Mouse (Mus musculus) midbrain, postnatal 0 days (tissue): Measurements from ENCODE around the gene Noc3l. TPM values are rescaled to one million over a fixed set of nuclear protein-coding genes. Genes with fewer than 3 reads are reported as not detected.
A peak's percentile ranks its signal among the peaks of the same experiment; 100 is the strongest.

Source experiments
- ATAC-seq: fragments of 200-750 bp; cut with Nextera tagmentation; 2 replicates; pipeline ENCODE4 v1.8.0; 2017; ENCODE audit warnings: moderate number of reproducible peaks, mild to moderate bottlenecking, moderate TSS enrichment, moderate library complexity; ENCODE audit not compliant: low FRiP score
- DNase-seq: peaks from one replicate; pipeline ENCODE4 v3.0.0-alpha.2; 2015; ENCODE audit warnings: low spot score
- H3K27ac ChIP-seq: fragments of 300-500 bp; sonication (generic); 2 replicates; pipeline ENCODE4 v1.5.1; 2014; ENCODE audit warnings: low read depth, mild to moderate bottlenecking, low read length, mixed read lengths
- H3K27me3 ChIP-seq: fragments of 300-500 bp; sonication (generic); 2 replicates; pipeline ENCODE4 v1.6.1; 2014; ENCODE audit warnings: low read length, control low read depth, mixed read lengths; ENCODE audit not compliant: insufficient read depth
- H3K36me3 ChIP-seq: fragments of 300-500 bp; sonication (generic); 2 replicates; pipeline ENCODE4 v1.6.1; 2014; ENCODE audit warnings: low read length, control low read depth, mixed read lengths; ENCODE audit not compliant: insufficient read depth
- H3K4me1 ChIP-seq: fragments of 300-500 bp; sonication (generic); 2 replicates; pipeline ENCODE4 v1.6.1; 2014; ENCODE audit warnings: mild to moderate bottlenecking, control low read depth, antibody characterized with exemption, low read length, mixed read lengths; ENCODE audit not compliant: insufficient read depth
- H3K4me2 ChIP-seq: fragments of 300-500 bp; sonication (generic); 2 replicates; pipeline ENCODE4 v1.6.1; 2014; ENCODE audit warnings: low read depth, mild to moderate bottlenecking, low read length, mixed read lengths; ENCODE audit not compliant: poor library complexity, severe bottlenecking
- H3K4me3 ChIP-seq: fragments of 300-500 bp; sonication (generic); 2 replicates; pipeline ENCODE4 v1.5.1; 2014; ENCODE audit warnings: low read depth, mild to moderate bottlenecking, low read length, moderate library complexity
- H3K9ac ChIP-seq: fragments of 300-500 bp; sonication (generic); replicated peaks from 2 replicates; pipeline ENCODE4 v1.6.1; 2014; ENCODE audit warnings: mild to moderate bottlenecking, low read length, moderate library complexity, mixed read lengths; ENCODE audit not compliant: poor library complexity, severe bottlenecking
- H3K9me3 ChIP-seq: fragments of 300-500 bp; sonication (generic); 2 replicates; pipeline ENCODE4 v1.6.1; 2016; ENCODE audit warnings: low read length, control low read depth
- CTCF ChIP-seq: IDR thresholded peaks from 2 replicates; pipeline ENCODE4 v1.5.1; 2016; ENCODE audit warnings: antibody characterized with exemption, mild to moderate bottlenecking
- WGBS: fragments of 180-500 bp; shearing (Covaris S2); extraction: QIAGEN DNeasy Blood & Tissue Kit; methylation state at CpG from one replicate; pipeline ENCODE4 v1.1.7; 2014; 5-methylcytosine and 5-hydroxymethylcytosine counted together
- polyA plus RNA-seq: library from polyadenylated mRNA; unstranded; fragments of >200 nt; fragmentation: Nextera tagmentation; extraction: Ambion mirVana; gene quantifications from 2 replicates; pipeline ENCODE4 v1.2.1, GENCODE M21; 2015
- total RNA-seq: library from RNA; depleted of rRNA; stranded (reverse); fragments of >200 nt; gene quantifications from 2 replicates; pipeline ENCODE4 v1.2.3, GENCODE M21; 2014; rRNA removed

The Noc3l gene
- total RNA-seq (7.5 and 7.9 TPM in 2 replicates), polyA plus RNA-seq (2.1 and 2.7 TPM in 2 replicates)

DNA sequence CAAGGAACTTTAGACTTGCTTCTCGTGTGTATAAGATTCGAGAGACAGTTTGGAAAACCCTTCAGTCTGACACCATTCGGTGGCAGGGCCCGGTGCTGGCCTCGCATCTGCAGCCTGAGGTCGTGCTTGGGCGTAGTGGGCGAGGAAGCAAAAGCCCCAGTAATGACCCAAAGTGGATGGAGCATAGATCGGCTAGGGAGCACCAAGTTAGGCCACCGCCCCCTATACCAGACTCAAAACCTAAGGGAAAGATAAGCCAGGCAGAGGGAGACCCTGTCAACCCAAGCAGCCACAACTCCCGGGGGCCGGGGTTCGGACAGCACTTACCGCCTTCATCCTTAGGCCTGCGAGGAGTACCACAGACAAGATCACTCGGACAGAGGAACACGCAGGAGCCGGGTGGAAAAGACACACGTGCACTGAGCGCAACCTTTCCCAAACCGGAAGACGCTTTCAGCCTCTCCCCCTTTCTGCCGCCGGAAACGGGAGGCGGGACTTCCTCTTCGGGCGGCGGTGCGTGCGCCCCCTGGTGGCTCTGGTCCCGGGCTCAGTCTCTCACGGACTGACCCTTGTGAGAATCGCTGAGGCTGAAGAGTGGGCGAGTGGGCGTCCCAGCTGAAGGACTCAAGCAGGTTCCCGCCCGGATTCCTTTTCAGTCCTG lies at the start of gene Noc3l:
TSS of gene Noc3l (minus strand) at position 472 of the 661 bp plus-strand sequence.
- Histone ChIP-seq H3K4me1 (peaks cover 2% of the 10 kb centered on the region; the same call in 1 of the 2 replicates), H3K4me3 (peak within 1 kb of the TSS; percentile 85), H3K27ac (peak within 1 kb of the TSS; percentile 57), H3K9ac (peak within 1 kb of the TSS; percentile 74), H3K9me3 (no peaks in the 10 kb centered on the region), H3K4me2 (peak within 1 kb of the TSS; percentile 75), H3K36me3 (peaks cover 18% of the 10 kb centered on the region; the same call in 1 of the 2 replicates), H3K27me3 (no peaks in the 10 kb centered on the region)
- ATAC-seq = peak; percentile 96
- TF ChIP-seq CTCF = peak; percentile 99
- 2% methylated on average over 36 of the region's 38 CpGs for WGBS
- DNase-seq = peak; percentile 92

- peaks cover 3% of the 10 kb centered on the region for H3K36me3 ChIP-seq
- H3K4me2 ChIP-seq = no peak overlapping the region
- H3K27me3 ChIP-seq = no peaks in the 10 kb centered on the region
- WGBS = 93% methylated on average over 6 of the region's 6 CpGs
- H3K4me1 ChIP-seq = no peaks in the 10 kb centered on the region
- DNase-seq (no peak), ATAC-seq (no peak)
- H3K9ac ChIP-seq = no peak overlapping the region
- no peak overlapping the region for H3K27ac ChIP-seq
- H3K9me3 ChIP-seq = no peaks in the 10 kb centered on the region
- H3K4me3 ChIP-seq = no peak overlapping the region
- TF ChIP-seq CTCF = no peak
These were observed 43.5 kb upstream of the Noc3l start for GRCm38 (mm10) chr19:38862523-38862922.

GRCm38 (mm10) chr19:38858224-38858623 lies 39.2 kb upstream of the Noc3l start:
- Histone ChIP-seq H3K4me3 (no peak overlapping the region), H3K9ac (no peak overlapping the region), H3K4me2 (no peak overlapping the region), H3K27me3 (no peaks in the 10 kb centered on the region), H3K36me3 (no peaks in the 10 kb centered on the region), H3K27ac (no peak overlapping the region), H3K4me1 (no peaks in the 10 kb centered on the region), H3K9me3 (no peaks in the 10 kb centered on the region)
- WGBS = 100% methylated on average over 3 of the region's 3 CpGs
- TF ChIP-seq CTCF = no peak
- DNase-seq (no peak), ATAC-seq (no peak)

DNA sequence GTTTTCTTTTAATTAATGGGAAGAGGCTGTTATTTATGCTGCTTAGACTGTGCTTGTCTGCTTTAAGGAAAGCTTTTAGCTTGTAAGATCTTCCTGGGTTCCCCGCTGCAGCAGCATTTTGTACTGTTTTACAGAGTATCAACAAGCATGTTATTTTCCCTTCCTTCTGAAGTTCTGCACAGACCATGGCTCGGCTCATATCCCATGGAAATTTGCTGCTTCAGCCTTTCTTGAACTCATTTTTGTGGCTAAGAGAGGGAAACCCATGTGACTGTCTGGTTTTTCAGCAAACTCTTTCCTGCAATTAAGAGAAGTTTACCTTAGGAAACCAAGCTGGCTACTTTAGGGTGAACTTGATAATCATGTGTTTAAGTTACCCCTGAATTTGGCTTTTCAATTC lies 27.3 kb upstream of the Noc3l start:
- no peaks in the 10 kb centered on the region for H3K4me1 ChIP-seq
- no peak for TF ChIP-seq CTCF
- no peaks in the 10 kb centered on the region for H3K9me3 ChIP-seq
- H3K4me3 ChIP-seq = no peak overlapping the region
- H3K36me3 ChIP-seq = no peaks in the 10 kb centered on the region
- WGBS = 84% methylated on average over 2 of the region's 2 CpGs
- H3K27ac ChIP-seq = no peak overlapping the region
- ATAC-seq (no peak), DNase-seq (no peak)
- no peak overlapping the region for H3K9ac ChIP-seq
- no peaks in the 10 kb centered on the region for H3K27me3 ChIP-seq
- no peak overlapping the region for H3K4me2 ChIP-seq

DNA sequence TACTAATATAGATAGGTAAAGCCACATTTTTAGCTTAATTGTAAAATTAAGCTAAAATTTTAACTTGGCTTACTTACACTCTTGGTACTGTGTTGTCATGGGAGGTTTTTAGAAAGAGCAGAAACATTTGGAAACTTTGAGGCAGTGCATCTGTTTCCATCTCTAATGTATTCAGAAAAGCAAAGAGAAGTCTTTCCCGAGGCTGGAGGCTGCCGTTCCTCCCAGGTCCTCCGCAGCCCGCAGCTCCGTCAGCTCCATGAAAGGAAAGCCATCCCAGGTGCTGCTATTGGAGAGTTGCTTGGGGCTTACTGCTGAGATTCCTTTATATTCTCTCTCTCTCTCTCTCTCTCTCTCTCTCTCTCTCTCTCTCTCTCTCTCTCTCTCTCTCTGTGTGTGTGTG lies 25.8 kb upstream of the Noc3l start:
- no peak for ATAC-seq
- 50% methylated on average over 5 of the region's 5 CpGs for WGBS
- no peaks in the 10 kb centered on the region for H3K9me3 ChIP-seq

DNA sequence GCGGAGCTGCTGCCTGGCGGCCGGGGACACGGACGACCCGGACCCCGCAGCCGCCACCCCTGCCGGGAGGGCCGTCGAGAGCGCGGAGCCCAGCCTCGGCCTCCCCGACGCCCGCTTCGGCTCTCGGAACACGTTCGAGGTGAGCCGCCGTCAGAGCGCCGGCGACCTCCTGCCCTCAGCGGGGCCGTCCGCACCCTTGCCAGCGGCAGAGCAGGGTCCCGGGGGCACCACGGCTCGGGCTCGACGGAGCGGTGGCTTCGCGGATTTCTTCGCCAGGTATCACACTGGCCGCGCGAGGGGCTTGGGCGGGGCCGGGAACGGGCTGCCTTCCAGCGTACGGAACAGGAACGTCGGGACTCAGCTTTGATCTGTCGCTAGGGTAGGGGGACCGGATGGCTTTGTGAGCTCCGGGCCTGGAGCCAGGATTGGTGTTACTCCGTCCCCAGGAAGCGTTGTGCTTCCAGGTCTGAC lies 18.2 kb upstream of the Noc3l start:
- under 1% methylated on average over 48 of the region's 54 CpGs for WGBS
- no peak for TF ChIP-seq CTCF
- no peaks in the 10 kb centered on the region for H3K36me3 ChIP-seq

More for the DNA sequence above, 25.8 kb upstream of the Noc3l start:
- Histone ChIP-seq H3K4me3 (no peak overlapping the region), H3K9ac (no peak overlapping the region), H3K4me1 (no peaks in the 10 kb centered on the region), H3K27me3 (no peaks in the 10 kb centered on the region), H3K4me2 (no peak overlapping the region), H3K27ac (no peak overlapping the region), H3K36me3 (no peaks in the 10 kb centered on the region)
- no peak for DNase-seq
- no peak for TF ChIP-seq CTCF

More for the DNA sequence above, 18.2 kb upstream of the Noc3l start:
- Histone ChIP-seq H3K9me3 (no peaks in the 10 kb centered on the region), H3K4me3 (peak overlapping the region; percentile 94), H3K4me1 (0 out of 2 replicates have a peak, but pooled peaks cover 12% of the 10 kb centered on the region), H3K4me2 (peak overlapping the region; percentile 54), H3K27ac (peak overlapping the region; percentile 90), H3K9ac (peak overlapping the region; percentile 92), H3K27me3 (no peaks in the 10 kb centered on the region)
- DNase-seq (peak; percentile 71), ATAC-seq (peak; percentile 41)
